Mouse (Mus musculus): ENCODE measurements at regions not wholly inside any gene's neighbourhood (a gene's known extent, or its start where the extent isn't known, plus 50 kb on each side); places are given as distances from the start of the nearest gene placed in this dataset.

DNA sequence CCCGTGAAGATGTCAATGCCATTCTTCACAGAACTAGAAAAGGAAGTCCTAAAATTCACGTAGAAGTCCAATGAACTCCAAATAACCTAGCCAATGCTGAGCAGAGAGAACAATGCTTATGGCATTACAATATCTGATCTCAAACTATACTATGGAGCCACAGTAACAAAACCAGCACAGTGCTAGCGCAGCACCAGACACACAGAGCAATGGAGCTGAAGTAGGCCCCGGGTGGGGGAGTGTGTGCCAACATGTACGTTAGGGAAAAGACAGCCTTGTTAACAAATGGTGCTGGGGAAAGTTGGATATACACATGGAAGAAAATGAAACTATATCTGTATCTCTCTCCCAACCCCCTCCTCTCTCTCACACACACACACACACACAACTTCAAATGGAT lies 409.8 kb downstream of the Rps24 start:
- no peak for ATAC-seq
- Histone ChIP-seq H3K27ac (ENCODE audit: low read depth, low read length) (no peak overlapping the region), H3K4me3 (ENCODE audit: low read depth, low read length) (no peak overlapping the region), H3K27me3 (replicated peaks; ENCODE audit: control insufficient read depth, insufficient read depth, low read length) (no peaks in the 10 kb centered on the region), H3K9ac (ENCODE audit: low read depth, low read length) (no peak overlapping the region), H3K4me2 (replicated peaks; ENCODE audit: low read depth) (no peak overlapping the region), H3K36me3 (ENCODE audit: control insufficient read depth, insufficient read depth) (no peaks in the 10 kb centered on the region), H3K4me1 (replicated peaks; ENCODE audit: control insufficient read depth, insufficient read depth, low read length) (no peaks in the 10 kb centered on the region), H3K9me3 (ENCODE audit: control insufficient read depth) (no peaks in the 10 kb centered on the region)
- no peak for TF ChIP-seq CTCF (IDR thresholded peaks at IDR 0.05; ENCODE audit: low read depth)
- WGBS, result 88% methylated on average over 5 of the region's 5 CpGs

DNA sequence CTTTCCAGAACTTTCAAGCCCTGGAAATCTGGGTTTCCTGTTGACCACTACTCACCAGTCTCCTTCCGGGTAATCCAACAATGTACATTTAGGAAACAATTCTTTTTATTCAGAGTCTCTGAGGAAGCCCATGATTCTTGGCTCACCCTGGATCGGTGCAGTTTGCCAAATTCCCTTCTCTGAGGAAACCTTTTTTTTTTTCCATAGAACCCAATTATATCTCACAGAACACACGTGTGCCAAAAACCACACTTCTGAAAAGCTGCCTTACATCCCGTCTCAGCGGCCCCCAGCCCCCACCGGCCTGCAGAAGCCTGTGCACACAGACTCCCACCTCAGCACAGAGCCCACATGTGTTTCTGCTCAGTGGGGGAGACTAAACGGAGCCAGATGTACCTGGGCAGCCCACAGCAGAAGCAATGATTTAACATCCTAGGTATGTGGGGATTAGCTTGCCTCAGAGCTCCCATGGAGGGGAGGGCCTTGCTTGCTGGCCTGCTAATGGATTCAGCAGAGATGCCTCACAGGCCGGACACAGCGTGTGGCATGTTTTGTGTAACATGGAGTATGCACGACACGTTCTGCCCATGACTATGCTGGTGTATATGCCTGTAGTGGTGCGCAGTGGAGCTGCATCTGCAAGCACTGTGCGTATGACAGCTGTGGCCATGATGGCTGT lies 413.7 kb downstream of the Rps24 start:
- ATAC-seq, result no peak
- no peak overlapping the region for H3K27ac ChIP-seq (ENCODE audit: low read depth, low read length)
- H3K36me3 ChIP-seq (ENCODE audit: control insufficient read depth, insufficient read depth), result no peaks in the 10 kb centered on the region
- 62% methylated on average over 13 of the region's 13 CpGs for WGBS
- H3K4me3 ChIP-seq (ENCODE audit: low read depth, low read length), result no peak overlapping the region
- no peaks in the 10 kb centered on the region for H3K27me3 ChIP-seq (replicated peaks; ENCODE audit: control insufficient read depth, insufficient read depth, low read length)
- H3K4me2 ChIP-seq (replicated peaks; ENCODE audit: low read depth), result no peak overlapping the region
- TF ChIP-seq CTCF (IDR thresholded peaks at IDR 0.05; ENCODE audit: low read depth), result no peak
- no peak overlapping the region for H3K9ac ChIP-seq (ENCODE audit: low read depth, low read length)
- H3K9me3 ChIP-seq (ENCODE audit: control insufficient read depth), result no peaks in the 10 kb centered on the region
- H3K4me1 ChIP-seq (replicated peaks; ENCODE audit: control insufficient read depth, insufficient read depth, low read length), result no peaks in the 10 kb centered on the region

DNA sequence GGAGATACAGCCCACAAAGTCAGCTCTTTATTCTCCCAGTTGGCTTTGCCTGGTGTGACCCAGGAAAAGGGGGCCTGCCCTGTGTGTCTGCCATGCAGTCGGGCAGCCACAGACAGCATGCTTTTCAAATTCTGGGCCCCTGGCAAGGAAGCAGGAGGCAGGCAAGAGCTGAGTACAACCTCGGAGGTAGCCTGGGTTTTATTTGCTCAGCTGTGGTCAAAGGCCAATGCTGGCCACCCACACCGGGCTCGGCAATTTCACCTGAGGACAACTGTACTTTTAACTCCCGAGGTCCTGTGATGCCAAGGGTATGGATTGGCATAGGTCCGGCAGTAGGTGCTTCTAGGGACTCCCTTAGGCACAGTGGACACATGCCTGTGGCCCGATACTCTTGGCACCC lies 414.8 kb downstream of the Rps24 start:
- Histone ChIP-seq H3K36me3 (ENCODE audit: control insufficient read depth, insufficient read depth) (no peaks in the 10 kb centered on the region), H3K27ac (ENCODE audit: low read depth, low read length) (no peak overlapping the region), H3K4me3 (ENCODE audit: low read depth, low read length) (no peak overlapping the region), H3K9ac (ENCODE audit: low read depth, low read length) (no peak overlapping the region), H3K4me1 (replicated peaks; ENCODE audit: control insufficient read depth, insufficient read depth, low read length) (no peaks in the 10 kb centered on the region), H3K9me3 (ENCODE audit: control insufficient read depth) (no peaks in the 10 kb centered on the region), H3K4me2 (replicated peaks; ENCODE audit: low read depth) (no peak overlapping the region), H3K27me3 (replicated peaks; ENCODE audit: control insufficient read depth, insufficient read depth, low read length) (no peaks in the 10 kb centered on the region)
- 48% methylated on average over 7 of the region's 7 CpGs for WGBS
- no peak for ATAC-seq
- TF ChIP-seq CTCF (IDR thresholded peaks at IDR 0.05; ENCODE audit: low read depth), result no peak

DNA sequence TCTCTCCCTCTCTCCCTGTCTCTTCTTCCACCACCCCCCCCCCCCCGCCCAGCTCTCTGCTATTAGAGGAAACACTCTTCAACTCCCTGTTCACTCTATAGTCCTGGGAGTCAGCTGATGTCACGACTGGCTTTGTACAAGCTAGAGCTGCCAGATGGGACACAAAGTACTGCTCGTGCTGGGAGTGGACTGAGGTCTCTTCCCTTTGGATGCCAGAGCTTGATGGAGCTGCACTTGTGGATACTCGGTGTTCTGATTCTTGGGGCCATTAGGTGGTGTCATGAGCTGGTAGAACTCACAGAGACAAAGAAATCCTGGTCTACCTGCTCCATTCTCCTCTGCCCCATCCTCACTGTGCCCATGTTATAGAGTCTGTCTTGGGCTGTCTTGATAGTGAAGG lies 415.9 kb downstream of the Rps24 start:
- no peak overlapping the region for H3K4me3 ChIP-seq (ENCODE audit: low read depth, low read length)
- H3K9ac ChIP-seq (ENCODE audit: low read depth, low read length), result no peak overlapping the region
- WGBS, result 7% methylated on average over 3 of the region's 4 CpGs
- no peak overlapping the region for H3K4me2 ChIP-seq (replicated peaks; ENCODE audit: low read depth)
- no peaks in the 10 kb centered on the region for H3K9me3 ChIP-seq (ENCODE audit: control insufficient read depth)
- TF ChIP-seq CTCF (IDR thresholded peaks at IDR 0.05; ENCODE audit: low read depth), result peak; percentile 54
- H3K4me1 ChIP-seq (replicated peaks; ENCODE audit: control insufficient read depth, insufficient read depth, low read length), result no peaks in the 10 kb centered on the region
- no peak overlapping the region for H3K27ac ChIP-seq (ENCODE audit: low read depth, low read length)
- no peaks in the 10 kb centered on the region for H3K36me3 ChIP-seq (ENCODE audit: control insufficient read depth, insufficient read depth)
- ATAC-seq, result no peak
- H3K27me3 ChIP-seq (replicated peaks; ENCODE audit: control insufficient read depth, insufficient read depth, low read length), result no peaks in the 10 kb centered on the region

DNA sequence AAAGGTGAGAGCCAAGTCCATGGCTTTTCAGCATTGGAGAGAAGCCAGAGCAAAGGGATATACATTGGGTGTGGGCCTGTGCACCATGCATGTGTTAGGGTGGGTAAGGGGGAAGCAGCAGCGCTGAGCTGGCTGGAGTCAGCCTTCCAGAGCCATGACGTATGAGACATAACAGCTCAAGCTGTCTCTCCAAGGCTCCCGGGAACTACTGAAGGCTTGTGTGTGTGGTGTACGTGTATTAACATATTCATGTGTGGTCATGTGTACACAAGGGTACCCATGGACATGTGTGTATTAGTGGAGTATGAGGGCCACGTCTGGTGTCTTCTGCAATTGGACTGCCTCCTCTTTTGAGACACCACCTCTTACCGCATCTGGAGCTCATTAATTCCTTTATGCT lies 417.8 kb downstream of the Rps24 start:
- H3K4me1 ChIP-seq (replicated peaks; ENCODE audit: control insufficient read depth, insufficient read depth, low read length), result no peaks in the 10 kb centered on the region
- no peak overlapping the region for H3K4me2 ChIP-seq (replicated peaks; ENCODE audit: low read depth)
- H3K9me3 ChIP-seq (ENCODE audit: control insufficient read depth), result no peaks in the 10 kb centered on the region
- H3K27me3 ChIP-seq (replicated peaks; ENCODE audit: control insufficient read depth, insufficient read depth, low read length), result no peaks in the 10 kb centered on the region
- WGBS, result 77% methylated on average over 6 of the region's 6 CpGs
- H3K4me3 ChIP-seq (ENCODE audit: low read depth, low read length), result no peak overlapping the region
- no peak overlapping the region for H3K27ac ChIP-seq (ENCODE audit: low read depth, low read length)
- H3K36me3 ChIP-seq (ENCODE audit: control insufficient read depth, insufficient read depth), result no peaks in the 10 kb centered on the region
- H3K9ac ChIP-seq (ENCODE audit: low read depth, low read length), result no peak overlapping the region
- no peak for TF ChIP-seq CTCF (IDR thresholded peaks at IDR 0.05; ENCODE audit: low read depth)
- no peak for ATAC-seq

DNA sequence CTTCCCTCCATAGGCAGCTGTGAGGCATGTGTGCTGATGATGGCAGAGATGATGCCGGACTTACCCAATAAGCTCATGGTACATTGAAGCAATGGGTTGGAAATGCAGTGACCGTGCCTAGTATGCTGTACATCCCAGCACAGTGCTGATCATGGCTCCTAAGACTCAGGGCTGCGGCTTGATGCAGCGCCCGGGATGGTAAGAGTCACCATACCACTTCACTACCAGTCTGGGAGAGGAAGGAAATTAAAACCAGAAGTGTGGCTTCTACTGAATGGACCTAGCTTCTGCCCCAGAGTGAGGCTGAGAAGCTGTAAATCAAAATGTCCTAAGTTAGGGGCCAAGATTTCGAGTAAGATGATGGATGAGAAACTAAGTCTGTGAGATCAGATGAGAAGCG lies 420.0 kb downstream of the Rps24 start:
- Histone ChIP-seq H3K27ac (ENCODE audit: low read depth, low read length) (no peak overlapping the region), H3K9me3 (ENCODE audit: control insufficient read depth) (no peaks in the 10 kb centered on the region), H3K4me3 (ENCODE audit: low read depth, low read length) (no peak overlapping the region), H3K36me3 (ENCODE audit: control insufficient read depth, insufficient read depth) (no peaks in the 10 kb centered on the region), H3K4me1 (replicated peaks; ENCODE audit: control insufficient read depth, insufficient read depth, low read length) (no peaks in the 10 kb centered on the region), H3K27me3 (replicated peaks; ENCODE audit: control insufficient read depth, insufficient read depth, low read length) (no peaks in the 10 kb centered on the region), H3K9ac (ENCODE audit: low read depth, low read length) (no peak overlapping the region), H3K4me2 (replicated peaks; ENCODE audit: low read depth) (no peak overlapping the region)
- no peak for TF ChIP-seq CTCF (IDR thresholded peaks at IDR 0.05; ENCODE audit: low read depth)
- WGBS, result 77% methylated on average over 7 of the region's 7 CpGs
- no peak for ATAC-seq

DNA sequence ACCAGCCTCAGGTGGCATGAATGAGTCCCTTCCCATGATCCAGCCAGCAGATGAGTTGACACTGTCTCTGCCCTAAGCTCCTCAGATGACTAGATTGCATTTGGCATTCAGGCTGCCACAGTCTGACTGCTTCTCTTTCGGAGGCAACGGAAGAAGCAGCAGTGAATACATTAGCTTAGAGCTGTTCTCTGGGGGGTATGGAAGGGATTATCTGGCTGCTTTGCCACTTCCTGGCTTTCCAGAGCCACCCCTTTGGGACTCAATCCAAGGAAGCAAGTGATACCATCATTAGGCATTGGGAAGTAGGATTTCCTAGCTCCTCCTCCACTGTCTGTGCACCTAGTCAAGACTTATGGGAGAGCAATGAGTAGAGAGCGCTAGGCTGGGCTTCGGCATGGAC lies 421.5 kb downstream of the Rps24 start:
- H3K9ac ChIP-seq (ENCODE audit: low read depth, low read length), result no peak overlapping the region
- H3K27me3 ChIP-seq (replicated peaks; ENCODE audit: control insufficient read depth, insufficient read depth, low read length), result no peaks in the 10 kb centered on the region
- H3K27ac ChIP-seq (ENCODE audit: low read depth, low read length), result no peak overlapping the region
- TF ChIP-seq CTCF (IDR thresholded peaks at IDR 0.05; ENCODE audit: low read depth), result no peak
- WGBS, result 97% methylated on average over 4 of the region's 4 CpGs
- H3K36me3 ChIP-seq (ENCODE audit: control insufficient read depth, insufficient read depth), result no peaks in the 10 kb centered on the region
- H3K4me2 ChIP-seq (replicated peaks; ENCODE audit: low read depth), result no peak overlapping the region
- no peaks in the 10 kb centered on the region for H3K4me1 ChIP-seq (replicated peaks; ENCODE audit: control insufficient read depth, insufficient read depth, low read length)
- ATAC-seq, result no peak
- no peak overlapping the region for H3K4me3 ChIP-seq (ENCODE audit: low read depth, low read length)
- H3K9me3 ChIP-seq (ENCODE audit: control insufficient read depth), result no peaks in the 10 kb centered on the region

All from intestine, postnatal 0 days (tissue).